In genomic region chr15:84192058-84192791, GRCm38 (mm10) we compare ENCODE assay signal across 8 mouse cellular contexts. TPM values are rescaled to one million over a fixed set of nuclear protein-coding genes. Genes with fewer than 3 reads are reported as not detected.
DNase-seq lines count a peak whose midpoint lies in the region; ATAC-seq and TF ChIP-seq lines count a peak whose summit lies in the region.

Gene Samm50 (plus strand): TSS chr15:84192241.

- in situ Hi-C loops in ES-E14 (cut with MboI; ENCODE audit: low sequenced_read_pairs in 2 of 2, unreplicated experiment in 2 of 2): no loop called here

- DNase-seq in ES-E14 (ENCODE audit: low read depth, low spot score): peak; percentile 94
- peak; percentile 92 for DNase-seq in cerebellum, adult 11-12 months
- DNase-seq in heart, postnatal 25 days (ENCODE audit: low spot score): peak; percentile 86
- peak; percentile 88 to 96 for DNase-seq in layer of hippocampus, adult 18-20 months (ENCODE audit: low spot score in 2 of 2)
- DNase-seq in lung, adult 2 months: peak; percentile 89
- DNase-seq in thymus, adult 18-20 months: peak; percentile 83 to 89

- H3K4me1 ChIP-seq in ES-E14 (ENCODE audit: control insufficient read depth in 2 of 2, insufficient read depth in 2 of 2, low read length in 2 of 2, poor library complexity in 1 of 2): peaks cover 7 to 25% of the 10 kb centered on the region in 2 experiments; a peak in 3 of 4 replicates
- H3K4me1 ChIP-seq in forebrain, embryonic 15.5 days: peaks cover 22% of the 10 kb centered on the region
- H3K4me1 ChIP-seq in lung, adult 2 months (ENCODE audit: control insufficient read depth, insufficient read depth, low read length): peaks cover 3% of the 10 kb centered on the region; the same call in 1 of the 2 replicates

- H3K4me2 ChIP-seq in forebrain, embryonic 15.5 days (replicated peaks): peak within 1 kb of the TSS; percentile 81

- peak; percentile 99 for ATAC-seq in forebrain, embryonic 15.5 days (replicated peaks)
- peak; percentile 97 for ATAC-seq in neutrophil, adult 5-6 weeks (ENCODE audit: extremely low read depth, insufficient number of reproducible peaks, low FRiP score, poor library complexity, severe bottlenecking)

- WGBS in forebrain, embryonic 15.5 days: 3% methylated on average over 48 of the region's 48 CpGs
- WGBS in lung, adult 2 months: 5% methylated on average over 48 of the region's 48 CpGs

- TF ChIP-seq CTCF in lung, adult 2 months (IDR thresholded peaks at IDR 0.05; ENCODE audit: insufficient read depth, low read length): no peak

- peak within 1 kb of the TSS; percentile 82 to 87 for H3K4me3 ChIP-seq in ES-E14 (ENCODE audit: insufficient read depth in 1 of 2, low read depth in 1 of 2, low read length in 2 of 2, poor library complexity in 1 of 2, severe bottlenecking in 1 of 2)
- H3K4me3 ChIP-seq in forebrain, embryonic 15.5 days: peak within 1 kb of the TSS; percentile 94
- H3K4me3 ChIP-seq in lung, adult 2 months (replicated peaks; ENCODE audit: extremely low read depth, low read depth, low read length): peak within 1 kb of the TSS; percentile 90

- TF ChIP-seq POLR2A in lung, adult 2 months (IDR thresholded peaks at IDR 0.05; ENCODE audit: borderline replicate concordance, extremely low read depth, low read depth, low read length): peak; percentile 89; the same call in 1 of the 2 replicates

- peak within 1 kb of the TSS; percentile 88 for H3K27ac ChIP-seq in ES-E14 (ENCODE audit: insufficient read depth, low read depth, low read length, poor library complexity, severe bottlenecking)
- H3K27ac ChIP-seq in forebrain, embryonic 15.5 days (replicated peaks): peak within 1 kb of the TSS; percentile 89

- peak within 1 kb of the TSS; percentile 91 for H3K9ac ChIP-seq in ES-E14 (ENCODE audit: insufficient read depth, low read depth, low read length, poor library complexity, severe bottlenecking)
- H3K9ac ChIP-seq in forebrain, embryonic 15.5 days (replicated peaks): peak within 1 kb of the TSS; percentile 84

- intact Hi-C loops in heart, postnatal 25 days (cut with DNase I): no loop called here

- peaks cover 19% of the 10 kb centered on the region for H3K36me3 ChIP-seq in ES-E14 (ENCODE audit: control insufficient read depth, insufficient read depth, low read length, poor library complexity, severe bottlenecking)
- H3K36me3 ChIP-seq in forebrain, embryonic 15.5 days: peaks cover 16% of the 10 kb centered on the region

- no peaks in the 10 kb centered on the region for H3K27me3 ChIP-seq in forebrain, embryonic 15.5 days

- no peaks in the 10 kb centered on the region for H3K9me3 ChIP-seq in ES-E14 (ENCODE audit: control insufficient read depth, insufficient read depth, low read depth, low read length)
- no peaks in the 10 kb centered on the region for H3K9me3 ChIP-seq in forebrain, embryonic 15.5 days

TF ChIP-seq in ES-E14, 5 proteins besides CTCF, POLR2A, EP300 and RAD21:
- peak; percentile 51; the same call in 1 of the 2 replicates for TF ChIP-seq HCFC1 (IDR thresholded peaks at IDR 0.05; ENCODE audit: borderline replicate concordance, insufficient read depth, low read length)
- no peak for TF ChIP-seq ZNF384 (IDR thresholded peaks at IDR 0.05; ENCODE audit: low read depth, low read length)
- no peak for TF ChIP-seq MAFK (IDR thresholded peaks at IDR 0.05; ENCODE audit: insufficient read depth, low read depth, low read length)
- TF ChIP-seq CHD2 (IDR thresholded peaks at IDR 0.05; ENCODE audit: low read depth, low read length): no peak
- TF ChIP-seq ZC3H11A (IDR thresholded peaks at IDR 0.05; ENCODE audit: borderline replicate concordance, low read depth, low read length): no peak

RNA-seq across cellular contexts. Expression of gene Samm50, which starts in this region (rescaled TPM):
- 107 TPM in 2 replicates for total RNA-seq in ES-E14 (2012; rRNA removed)
- polyA plus RNA-seq in forebrain, embryonic 15.5 days (2015; fragmentation: Nextera tagmentation; extraction: Ambion mirVana): 83.1 and 89.2 TPM in 2 replicates
- 100 to 1,000 TPM; 264 to 267 TPM for total RNA-seq in heart, postnatal 25 days (2021)
- total RNA-seq in layer of hippocampus, adult 18-20 months (2021): 100 to 1,000 TPM; 103 to 105 TPM
- polyA plus RNA-seq in lung, adult 2 months (2012; rRNA removed): 7.2 and 12.4 TPM in 2 replicates
- 34.3 and 44.5 TPM in 2 replicates for total RNA-seq in neutrophil, adult 5-6 weeks (2017)

Comparison
In these comparisons a context has a peak if more than half of its experiments do, and no peak if none do; other contexts are left out.
1. Peak in every context shown above with its lines: DNase-seq, ATAC-seq, H3K4me3 ChIP-seq and H3K27ac ChIP-seq.